Mouse (Mus musculus) heart, postnatal 14 days (tissue): ENCODE measurements around the gene Prpf4. TPM values are rescaled to one million over a fixed set of nuclear protein-coding genes. Genes with fewer than 3 reads are reported as not detected.

ENCODE experiments used
- DNase-seq, 2 experiments: peaks; one replicate each; pipeline ENCODE4 v3.0.0; 2021 to 2022
- intact Hi-C: fragments of 180-260 bp; cut with DNase I; formaldehyde crosslinking; loops from one replicate; pipeline ENCODE4 v1.15.1; 2025
- total RNA-seq, 2 experiments: library from RNA; stranded (reverse); gene quantifications; 2 replicates each; pipeline ENCODE4 v1.2.3; 2021

The Prpf4 gene
- total RNA-seq, 2 experiments from 2014 or later = 9.7 to 10.7 TPM

GRCm38 (mm10) chr4:62384159-62384558 lies 24.4 kb upstream of the Prpf4 start:
- intact Hi-C loops = loop anchor here (2.0 kb wide), 1 partner anchor 15 kb away; no protein-coding TSS in a partner anchor
- DNase-seq = no peak

GRCm38 (mm10) chr4:62385439-62385838 lies 23.2 kb upstream of the Prpf4 start:
- intact Hi-C loops = loop anchor here (2.0 kb wide), 1 partner anchor 17 kb away; no protein-coding TSS in a partner anchor
- DNase-seq = no peak

- intact Hi-C loops = no loop called here
- no peak for DNase-seq
These were observed 18.7 kb upstream of the Prpf4 start for GRCm38 (mm10) chr4:62389592-62390512.

GRCm38 (mm10) chr4:62391892-62392291 lies 16.7 kb upstream of the Prpf4 start:
- intact Hi-C loops = no loop called here
- no peak for DNase-seq

GRCm38 (mm10) chr4:62393459-62393858 lies 15.1 kb upstream of the Prpf4 start:
- DNase-seq = no peak
- intact Hi-C loops = no loop called here

GRCm38 (mm10) chr4:62395806-62396205 lies 12.8 kb upstream of the Prpf4 start:
- DNase-seq = no peak
- intact Hi-C loops = no loop called here

- intact Hi-C loops = no loop called here
- no peak for DNase-seq
These were observed 10.8 kb upstream of the Prpf4 start for GRCm38 (mm10) chr4:62397616-62398365.

- intact Hi-C loops = no loop called here
- no peak for DNase-seq
These were observed 9.6 kb upstream of the Prpf4 start for GRCm38 (mm10) chr4:62398956-62399355.

GRCm38 (mm10) chr4:62406133-62406532 lies 2.5 kb upstream of the Prpf4 start:
- DNase-seq = no peak
- intact Hi-C loops = loop anchor here (2.0 to 10.0 kb wide), 6 partner anchors 45 to 201 kb away; partner anchors contain the start of genes Alad, Fkbp15, Hdhd3 and Slc31a1

- intact Hi-C loops = loop anchor here (2.0 to 10.0 kb wide), 6 partner anchors 47 to 203 kb away; partner anchors contain the start of genes Alad, Fkbp15, Hdhd3 and Slc31a1
- DNase-seq = peak; percentile 57 to 59
These were observed 641 bp upstream of the Prpf4 start for GRCm38 (mm10) chr4:62407730-62408582.

- intact Hi-C loops = loop anchor here (5.0 to 10.0 kb wide), 5 partner anchors 67 to 205 kb away; partner anchors contain the start of genes Alad and Hdhd3
- DNase-seq = no peak
These were observed 1.0 kb downstream of the Prpf4 start for GRCm38 (mm10) chr4:62409615-62410014.

GRCm38 (mm10) chr4:62410325-62410724 lies 1.7 kb downstream of the Prpf4 start:
- DNase-seq = no peak
- intact Hi-C loops = no loop called here

- intact Hi-C loops = no loop called here
- DNase-seq = no peak
These were observed 3.0 kb downstream of the Prpf4 start for GRCm38 (mm10) chr4:62411606-62412005.

- DNase-seq = no peak
- intact Hi-C loops = no loop called here
These were observed 9.9 kb downstream of the Prpf4 start for GRCm38 (mm10) chr4:62418448-62418847.

GRCm38 (mm10) chr4:62419091-62419490 lies 10.5 kb downstream of the Prpf4 start:
- DNase-seq = no peak
- intact Hi-C loops = no loop called here

- intact Hi-C loops = no loop called here
- DNase-seq = no peak
These were observed 17.3 kb downstream of the Prpf4 start for GRCm38 (mm10) chr4:62425891-62426290.

GRCm38 (mm10) chr4:62427978-62428758 lies 19.6 kb downstream of the Prpf4 start:
- intact Hi-C loops = no loop called here
- no peak for DNase-seq

- intact Hi-C loops = no loop called here
- no peak for DNase-seq
These were observed 21.0 kb downstream of the Prpf4 start for GRCm38 (mm10) chr4:62429616-62430015.

GRCm38 (mm10) chr4:62430678-62431077 lies 22.1 kb downstream of the Prpf4 start:
- no peak for DNase-seq
- intact Hi-C loops = no loop called here
